Mouse (Mus musculus): ENCODE data around the gene Wdr17. TPM values are rescaled to one million over a fixed set of nuclear protein-coding genes. Genes with fewer than 3 reads are reported as not detected.
A peak's percentile ranks its signal among the peaks of the same experiment; 100 is the strongest.

Wdr17 gene
- polyA plus RNA-seq (2014; fragmentation: Nextera tagmentation; extraction: Ambion mirVana) = 3.0 and 5.6 TPM in 2 replicates

DNA sequence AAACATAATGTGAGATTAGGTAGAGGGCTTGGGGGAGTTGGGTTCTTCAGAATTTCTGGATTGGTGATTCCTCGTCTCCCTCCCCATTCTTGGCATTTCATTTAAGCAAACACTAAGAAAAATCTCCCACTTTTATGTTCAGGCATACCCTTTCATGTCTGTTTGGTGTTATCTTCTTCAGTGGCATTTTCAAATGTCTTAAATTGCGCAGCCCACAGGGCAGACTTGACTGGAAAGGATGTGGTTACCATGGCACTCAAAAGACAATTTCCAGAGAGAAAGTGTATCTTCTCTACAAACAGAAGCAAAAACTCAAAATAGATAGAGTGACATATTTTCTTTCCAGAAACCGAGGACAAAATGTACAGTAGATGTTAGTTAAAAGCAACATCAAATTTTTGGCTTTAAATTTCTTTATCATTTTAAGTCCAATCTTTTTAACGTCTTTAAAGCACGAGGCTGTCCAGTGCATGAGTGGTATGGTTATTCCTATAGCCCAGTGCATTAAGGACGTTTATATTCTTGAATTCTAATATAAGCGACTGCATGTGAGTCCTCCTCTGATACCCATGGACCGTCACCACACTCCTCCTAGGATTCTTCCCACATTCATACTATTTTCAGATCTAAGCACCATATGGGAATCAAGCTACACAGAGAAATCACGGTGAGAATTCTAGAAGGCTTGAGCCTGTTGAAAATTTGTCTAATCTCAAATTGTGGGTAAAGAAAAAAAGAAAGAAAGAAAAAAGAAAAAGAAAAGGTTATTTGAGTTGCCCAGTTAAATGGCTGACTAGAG, at the start of gene Wdr17:
TSS of gene Wdr17 (minus strand) at position 198 of the 799 bp plus-strand sequence.
- Histone ChIP-seq H3K9ac (ENCODE audit: low read length) (no peak within 1 kb of the TSS), H3K4me2 (no peak within 1 kb of the TSS), H3K27ac (ENCODE audit: low read depth, low read length) (no peak within 1 kb of the TSS), H3K36me3 (ENCODE audit: control insufficient read depth, insufficient read depth, low read length) (no peaks in the 10 kb centered on the region), H3K4me3 (ENCODE audit: low read depth, low read length) (no peak within 1 kb of the TSS), H3K4me1 (ENCODE audit: control insufficient read depth, insufficient read depth, low read length) (no peaks in the 10 kb centered on the region), H3K9me3 (ENCODE audit: control insufficient read depth, low read length) (no peaks in the 10 kb centered on the region), H3K27me3 (ENCODE audit: control insufficient read depth, insufficient read depth, low read length) (no peaks in the 10 kb centered on the region)
- 87% methylated on average over 9 of the region's 9 CpGs for WGBS
- no peak for ATAC-seq (ENCODE audit: low FRiP score)
- no peak for DNase-seq (ENCODE audit: low spot score, missing footprints)

DNA sequence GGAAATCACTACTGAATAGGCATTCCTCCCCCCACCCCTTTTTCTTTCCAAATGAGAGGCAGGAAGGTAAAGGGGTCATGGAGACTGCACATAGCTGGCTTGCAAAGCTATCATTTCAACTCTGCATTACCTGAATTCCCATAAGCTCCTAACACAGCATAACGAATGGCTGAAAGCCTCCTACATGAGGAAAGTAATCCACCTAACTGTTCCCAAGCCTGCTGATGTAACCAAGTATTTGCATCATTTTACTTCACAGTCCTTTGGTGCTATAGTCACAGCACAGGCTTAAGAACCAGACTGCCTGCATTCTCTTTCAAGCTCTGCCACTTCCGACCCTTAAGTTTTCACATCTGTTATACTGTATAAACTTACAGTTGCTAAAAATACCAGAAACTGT, 45.3 kb upstream of the Wdr17 start:
- Histone ChIP-seq H3K4me3 (ENCODE audit: low read depth, low read length) (no peak overlapping the region), H3K4me2 (no peak overlapping the region), H3K9ac (ENCODE audit: low read length) (no peak overlapping the region), H3K9me3 (ENCODE audit: control insufficient read depth, low read length) (no peaks in the 10 kb centered on the region), H3K27me3 (ENCODE audit: control insufficient read depth, insufficient read depth, low read length) (no peaks in the 10 kb centered on the region), H3K27ac (ENCODE audit: low read depth, low read length) (no peak overlapping the region), H3K4me1 (ENCODE audit: control insufficient read depth, insufficient read depth, low read length) (no peaks in the 10 kb centered on the region), H3K36me3 (ENCODE audit: control insufficient read depth, insufficient read depth, low read length) (no peaks in the 10 kb centered on the region)
- ATAC-seq (ENCODE audit: low FRiP score) = no peak
- peak; percentile 59 for DNase-seq (ENCODE audit: low spot score, missing footprints)
- WGBS = 71% methylated on average over 2 of the region's 2 CpGs

GRCm38 (mm10) chr8:54924936-54925335, 38.0 kb upstream of the Wdr17 start:
- DNase-seq (ENCODE audit: low spot score, missing footprints) (no peak), ATAC-seq (ENCODE audit: low FRiP score) (no peak)
- Histone ChIP-seq H3K9me3 (ENCODE audit: control insufficient read depth, low read length) (no peaks in the 10 kb centered on the region), H3K27ac (ENCODE audit: low read depth, low read length) (no peak overlapping the region), H3K9ac (ENCODE audit: low read length) (no peak overlapping the region), H3K4me2 (no peak overlapping the region), H3K4me3 (ENCODE audit: low read depth, low read length) (no peak overlapping the region), H3K27me3 (ENCODE audit: control insufficient read depth, insufficient read depth, low read length) (no peaks in the 10 kb centered on the region), H3K36me3 (ENCODE audit: control insufficient read depth, insufficient read depth, low read length) (no peaks in the 10 kb centered on the region), H3K4me1 (ENCODE audit: control insufficient read depth, insufficient read depth, low read length) (peaks cover 7% of the 10 kb centered on the region; the same call in 1 of the 2 replicates)
- 92% methylated on average over 3 of the region's 3 CpGs for WGBS

- no peaks in the 10 kb centered on the region for H3K9me3 ChIP-seq (ENCODE audit: control insufficient read depth, low read length)
- H3K4me3 ChIP-seq (ENCODE audit: low read depth, low read length) = no peak overlapping the region
- peak overlapping the region; percentile 11; the same call in 1 of the 2 replicates for H3K27ac ChIP-seq (ENCODE audit: low read depth, low read length)
- 35% methylated on average over 2 of the region's 2 CpGs for WGBS
- ATAC-seq (ENCODE audit: low FRiP score) (peak; percentile 71), DNase-seq (ENCODE audit: low spot score, missing footprints) (no peak)
- H3K4me1 ChIP-seq (ENCODE audit: control insufficient read depth, insufficient read depth, low read length) = peaks cover 7% of the 10 kb centered on the region; the same call in 1 of the 2 replicates
- H3K9ac ChIP-seq (ENCODE audit: low read length) = no peak overlapping the region
- no peaks in the 10 kb centered on the region for H3K27me3 ChIP-seq (ENCODE audit: control insufficient read depth, insufficient read depth, low read length)
- no peaks in the 10 kb centered on the region for H3K36me3 ChIP-seq (ENCODE audit: control insufficient read depth, insufficient read depth, low read length)
- no peak overlapping the region for H3K4me2 ChIP-seq
These were observed 35.3 kb upstream of the Wdr17 start for GRCm38 (mm10) chr8:54922160-54922855.

- Histone ChIP-seq H3K4me1 (ENCODE audit: control insufficient read depth, insufficient read depth, low read length) (peaks cover 6% of the 10 kb centered on the region; the same call in 1 of the 2 replicates), H3K4me2 (no peak overlapping the region), H3K9ac (ENCODE audit: low read length) (no peak overlapping the region), H3K27me3 (ENCODE audit: control insufficient read depth, insufficient read depth, low read length) (no peaks in the 10 kb centered on the region), H3K27ac (ENCODE audit: low read depth, low read length) (no peak overlapping the region), H3K36me3 (ENCODE audit: control insufficient read depth, insufficient read depth, low read length) (no peaks in the 10 kb centered on the region), H3K9me3 (ENCODE audit: control insufficient read depth, low read length) (no peaks in the 10 kb centered on the region), H3K4me3 (ENCODE audit: low read depth, low read length) (no peak overlapping the region)
- DNase-seq (ENCODE audit: low spot score, missing footprints) (no peak), ATAC-seq (ENCODE audit: low FRiP score) (0 out of 2 replicates have a peak, but pooled peaks have one; percentile 24)
- WGBS = 87% methylated on average over 5 of the region's 9 CpGs
These were observed 30.7 kb upstream of the Wdr17 start for GRCm38 (mm10) chr8:54917710-54918109.

DNA sequence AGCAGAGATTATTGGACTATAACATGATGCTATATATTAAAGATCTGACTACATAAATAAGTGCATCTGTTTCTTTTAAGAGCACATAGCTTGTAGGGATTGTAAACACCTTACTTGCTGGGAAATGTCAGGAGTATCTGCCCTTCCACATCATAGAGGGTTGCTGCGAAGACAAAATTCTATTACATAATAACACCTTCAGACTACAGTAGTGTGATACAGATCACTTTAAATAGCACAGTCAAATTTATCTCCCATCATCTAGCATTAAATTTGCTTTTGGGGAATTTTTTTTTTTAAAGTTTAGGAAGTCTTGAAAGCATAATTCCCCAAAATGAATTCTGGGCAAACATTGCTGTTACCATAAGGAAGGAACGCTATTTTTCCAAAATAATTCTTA, 25.9 kb upstream of the Wdr17 start:
- Histone ChIP-seq H3K9ac (ENCODE audit: low read length) (no peak overlapping the region), H3K27me3 (ENCODE audit: control insufficient read depth, insufficient read depth, low read length) (no peaks in the 10 kb centered on the region), H3K4me2 (no peak overlapping the region), H3K36me3 (ENCODE audit: control insufficient read depth, insufficient read depth, low read length) (no peaks in the 10 kb centered on the region), H3K4me1 (ENCODE audit: control insufficient read depth, insufficient read depth, low read length) (no peaks in the 10 kb centered on the region), H3K9me3 (ENCODE audit: control insufficient read depth, low read length) (no peaks in the 10 kb centered on the region), H3K27ac (ENCODE audit: low read depth, low read length) (no peak overlapping the region), H3K4me3 (ENCODE audit: low read depth, low read length) (no peak overlapping the region)
- ATAC-seq (ENCODE audit: low FRiP score) = no peak
- WGBS = 97% methylated on average over 2 of the region's 2 CpGs
- no peak for DNase-seq (ENCODE audit: low spot score, missing footprints)

DNA sequence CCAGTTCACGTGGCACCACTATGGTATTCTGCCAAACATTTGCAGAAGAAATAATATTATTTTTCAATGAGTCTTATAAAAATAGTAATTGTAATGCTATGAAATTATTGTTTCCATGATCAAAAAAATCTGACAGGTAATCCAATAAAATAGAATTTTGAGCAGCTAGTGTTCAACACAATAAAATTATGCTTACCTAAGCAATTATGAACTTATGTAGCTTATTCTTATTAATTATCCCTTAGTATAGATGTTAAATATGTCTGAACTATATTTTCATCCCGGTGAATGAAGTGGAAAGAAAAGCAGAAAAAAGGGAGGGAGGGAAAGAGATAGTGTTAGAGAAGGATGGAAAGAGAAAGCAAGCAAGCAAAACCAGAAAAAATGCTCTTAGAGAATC, 12.5 kb upstream of the Wdr17 start:
- Histone ChIP-seq H3K4me2 (no peak overlapping the region), H3K36me3 (ENCODE audit: control insufficient read depth, insufficient read depth, low read length) (no peaks in the 10 kb centered on the region), H3K27me3 (ENCODE audit: control insufficient read depth, insufficient read depth, low read length) (no peaks in the 10 kb centered on the region), H3K4me1 (ENCODE audit: control insufficient read depth, insufficient read depth, low read length) (no peaks in the 10 kb centered on the region), H3K27ac (ENCODE audit: low read depth, low read length) (no peak overlapping the region), H3K4me3 (ENCODE audit: low read depth, low read length) (no peak overlapping the region), H3K9ac (ENCODE audit: low read length) (no peak overlapping the region), H3K9me3 (ENCODE audit: control insufficient read depth, low read length) (no peaks in the 10 kb centered on the region)
- DNase-seq (ENCODE audit: low spot score, missing footprints) = no peak
- 88% methylated on average over 2 of the region's 2 CpGs for WGBS
- ATAC-seq (ENCODE audit: low FRiP score) = no peak

- H3K4me1 ChIP-seq (ENCODE audit: control insufficient read depth, insufficient read depth, low read length) = no peaks in the 10 kb centered on the region
- no peak overlapping the region for H3K27ac ChIP-seq (ENCODE audit: low read depth, low read length)
- ATAC-seq (ENCODE audit: low FRiP score) = no peak
- H3K27me3 ChIP-seq (ENCODE audit: control insufficient read depth, insufficient read depth, low read length) = no peaks in the 10 kb centered on the region
- no peak for DNase-seq (ENCODE audit: low spot score, missing footprints)
- WGBS = 88% methylated on average over 2 of the region's 2 CpGs
- H3K4me2 ChIP-seq = no peak overlapping the region
- H3K36me3 ChIP-seq (ENCODE audit: control insufficient read depth, insufficient read depth, low read length) = no peaks in the 10 kb centered on the region
- H3K4me3 ChIP-seq (ENCODE audit: low read depth, low read length) = no peak overlapping the region
- no peaks in the 10 kb centered on the region for H3K9me3 ChIP-seq (ENCODE audit: control insufficient read depth, low read length)
- no peak overlapping the region for H3K9ac ChIP-seq (ENCODE audit: low read length)
These were observed 7.8 kb upstream of the Wdr17 start for GRCm38 (mm10) chr8:54894637-54895322.

- no peak overlapping the region for H3K27ac ChIP-seq (ENCODE audit: low read depth, low read length)
- DNase-seq (ENCODE audit: low spot score, missing footprints) (no peak), ATAC-seq (ENCODE audit: low FRiP score) (no peak)
- H3K9me3 ChIP-seq (ENCODE audit: control insufficient read depth, low read length) = no peaks in the 10 kb centered on the region
- no peak overlapping the region for H3K9ac ChIP-seq (ENCODE audit: low read length)
- no peaks in the 10 kb centered on the region for H3K27me3 ChIP-seq (ENCODE audit: control insufficient read depth, insufficient read depth, low read length)
- 90% methylated on average over 1 of the region's 1 CpGs for WGBS
- no peak overlapping the region for H3K4me3 ChIP-seq (ENCODE audit: low read depth, low read length)
- no peak overlapping the region for H3K4me2 ChIP-seq
- no peaks in the 10 kb centered on the region for H3K4me1 ChIP-seq (ENCODE audit: control insufficient read depth, insufficient read depth, low read length)
- no peaks in the 10 kb centered on the region for H3K36me3 ChIP-seq (ENCODE audit: control insufficient read depth, insufficient read depth, low read length)
These were observed 7.2 kb upstream of the Wdr17 start for GRCm38 (mm10) chr8:54894180-54894579.

All from midbrain, embryonic 11.5 days (tissue).